Mouse (Mus musculus): ENCODE data around the gene Ucn2. TPM values are rescaled to one million over a fixed set of nuclear protein-coding genes. Genes with fewer than 3 reads are reported as not detected.

Gene Ucn2
- polyA plus RNA-seq, 1 experiment from 2014 or later, result not detected

GRCm38 (mm10) chr9:109028919-109029318 is 43.1 kb downstream of the Ucn2 start:
- Histone ChIP-seq H3K4me2 (replicated peaks; ENCODE audit: low read depth) (no peak overlapping the region), H3K27ac (replicated peaks) (no peak overlapping the region), H3K9me3 (ENCODE audit: control insufficient read depth, low read length) (no peaks in the 10 kb centered on the region), H3K27me3 (ENCODE audit: control insufficient read depth, insufficient read depth, low read length) (no peaks in the 10 kb centered on the region), H3K4me1 (replicated peaks; ENCODE audit: control insufficient read depth, insufficient read depth) (no peaks in the 10 kb centered on the region), H3K36me3 (ENCODE audit: control insufficient read depth, insufficient read depth, low read length) (no peaks in the 10 kb centered on the region; the same call in 1 of the 2 replicates), H3K4me3 (ENCODE audit: low read depth, low read length) (no peak overlapping the region), H3K9ac (ENCODE audit: low read length) (no peak overlapping the region)
- WGBS, result 72% methylated on average over 5 of the region's 5 CpGs
- peak; percentile 41; the same call in 1 of the 2 replicates for ATAC-seq (ENCODE audit: low FRiP score, low TSS enrichment)
- peak; percentile 52 for DNase-seq (ENCODE audit: low spot score)
- TF ChIP-seq EP300 (optimal IDR thresholded peaks at IDR 0.05) (no peak), CTCF (IDR thresholded peaks at IDR 0.05; ENCODE audit: low read depth) (no peak)

GRCm38 (mm10) chr9:109030312-109030711 is 44.5 kb downstream of the Ucn2 start:
- TF ChIP-seq CTCF (IDR thresholded peaks at IDR 0.05; ENCODE audit: low read depth) (no peak), EP300 (optimal IDR thresholded peaks at IDR 0.05) (no peak)
- no peaks in the 10 kb centered on the region for H3K27me3 ChIP-seq (ENCODE audit: control insufficient read depth, insufficient read depth, low read length)
- no peak overlapping the region for H3K9ac ChIP-seq (ENCODE audit: low read length)
- no peaks in the 10 kb centered on the region for H3K9me3 ChIP-seq (ENCODE audit: control insufficient read depth, low read length)
- DNase-seq (ENCODE audit: low spot score), result no peak
- no peaks in the 10 kb centered on the region for H3K4me1 ChIP-seq (replicated peaks; ENCODE audit: control insufficient read depth, insufficient read depth)
- no peak overlapping the region for H3K4me2 ChIP-seq (replicated peaks; ENCODE audit: low read depth)
- H3K4me3 ChIP-seq (ENCODE audit: low read depth, low read length), result no peak overlapping the region
- no peak for ATAC-seq (ENCODE audit: low FRiP score, low TSS enrichment)
- no peak overlapping the region for H3K27ac ChIP-seq (replicated peaks)
- no peaks in the 10 kb centered on the region; the same call in 1 of the 2 replicates for H3K36me3 ChIP-seq (ENCODE audit: control insufficient read depth, insufficient read depth, low read length)
- WGBS, result 61% methylated on average over 3 of the region's 3 CpGs

GRCm38 (mm10) chr9:109031001-109031400 is 45.2 kb downstream of the Ucn2 start:
- H3K27ac ChIP-seq (replicated peaks), result no peak overlapping the region
- H3K9me3 ChIP-seq (ENCODE audit: control insufficient read depth, low read length), result no peaks in the 10 kb centered on the region
- no peak overlapping the region for H3K4me2 ChIP-seq (replicated peaks; ENCODE audit: low read depth)
- no peaks in the 10 kb centered on the region for H3K27me3 ChIP-seq (ENCODE audit: control insufficient read depth, insufficient read depth, low read length)
- DNase-seq (ENCODE audit: low spot score) (no peak), ATAC-seq (ENCODE audit: low FRiP score, low TSS enrichment) (no peak)
- H3K4me1 ChIP-seq (replicated peaks; ENCODE audit: control insufficient read depth, insufficient read depth), result no peaks in the 10 kb centered on the region
- no peak for TF ChIP-seq EP300 (optimal IDR thresholded peaks at IDR 0.05)
- TF ChIP-seq CTCF (IDR thresholded peaks at IDR 0.05; ENCODE audit: low read depth), result no peak
- H3K9ac ChIP-seq (ENCODE audit: low read length), result no peak overlapping the region
- WGBS, result 90% methylated on average over 7 of the region's 7 CpGs
- H3K4me3 ChIP-seq (ENCODE audit: low read depth, low read length), result no peak overlapping the region
- H3K36me3 ChIP-seq (ENCODE audit: control insufficient read depth, insufficient read depth, low read length), result no peaks in the 10 kb centered on the region; the same call in 1 of the 2 replicates

GRCm38 (mm10) chr9:109031686-109032085 is 45.9 kb downstream of the Ucn2 start:
- H3K4me2 ChIP-seq (replicated peaks; ENCODE audit: low read depth), result no peak overlapping the region
- H3K36me3 ChIP-seq (ENCODE audit: control insufficient read depth, insufficient read depth, low read length), result no peaks in the 10 kb centered on the region; the same call in 1 of the 2 replicates
- H3K4me3 ChIP-seq (ENCODE audit: low read depth, low read length), result no peak overlapping the region
- TF ChIP-seq EP300 (optimal IDR thresholded peaks at IDR 0.05), result no peak
- no peak for TF ChIP-seq CTCF (IDR thresholded peaks at IDR 0.05; ENCODE audit: low read depth)
- H3K27ac ChIP-seq (replicated peaks), result no peak overlapping the region
- no peaks in the 10 kb centered on the region for H3K27me3 ChIP-seq (ENCODE audit: control insufficient read depth, insufficient read depth, low read length)
- H3K9ac ChIP-seq (ENCODE audit: low read length), result no peak overlapping the region
- ATAC-seq (ENCODE audit: low FRiP score, low TSS enrichment), result no peak
- H3K4me1 ChIP-seq (replicated peaks; ENCODE audit: control insufficient read depth, insufficient read depth), result no peaks in the 10 kb centered on the region
- DNase-seq (ENCODE audit: low spot score), result no peak
- H3K9me3 ChIP-seq (ENCODE audit: control insufficient read depth, low read length), result no peaks in the 10 kb centered on the region
- WGBS, result 85% methylated on average over 8 of the region's 8 CpGs

GRCm38 (mm10) chr9:109032435-109032834 is 46.6 kb downstream of the Ucn2 start:
- no peaks in the 10 kb centered on the region; the same call in 1 of the 2 replicates for H3K36me3 ChIP-seq (ENCODE audit: control insufficient read depth, insufficient read depth, low read length)
- no peak overlapping the region for H3K4me2 ChIP-seq (replicated peaks; ENCODE audit: low read depth)
- H3K4me1 ChIP-seq (replicated peaks; ENCODE audit: control insufficient read depth, insufficient read depth), result no peaks in the 10 kb centered on the region
- DNase-seq (ENCODE audit: low spot score), result no peak
- WGBS, result 74% methylated on average over 6 of the region's 6 CpGs
- TF ChIP-seq CTCF (IDR thresholded peaks at IDR 0.05; ENCODE audit: low read depth), result no peak
- TF ChIP-seq EP300 (optimal IDR thresholded peaks at IDR 0.05), result no peak
- H3K27me3 ChIP-seq (ENCODE audit: control insufficient read depth, insufficient read depth, low read length), result no peaks in the 10 kb centered on the region
- no peak overlapping the region for H3K4me3 ChIP-seq (ENCODE audit: low read depth, low read length)
- no peak overlapping the region for H3K9ac ChIP-seq (ENCODE audit: low read length)
- no peaks in the 10 kb centered on the region for H3K9me3 ChIP-seq (ENCODE audit: control insufficient read depth, low read length)
- no peak overlapping the region for H3K27ac ChIP-seq (replicated peaks)
- no peak for ATAC-seq (ENCODE audit: low FRiP score, low TSS enrichment)

MicroRNAs encoded within 50 kb of the gene (microRNA counts, 519-probe panel; counts per million panel counts)
- not detected for microRNA mmu-miR-711

Small RNA genes lying within 50 kb of the gene (microRNA-seq; reads per million reads assigned to microRNA genes)
- gene Mir711, result not detected

Other genes starting within 250 kb of the Ucn2 start
- 35.7 and 37.8 TPM in 2 replicates for gene Ip6k2, start 202.2 kb upstream of the Ucn2 start, polyA plus RNA-seq (2015; fragmentation: Nextera tagmentation; extraction: Ambion mirVana)
- gene Nckipsd, start 177.6 kb upstream of the Ucn2 start, polyA plus RNA-seq (2015; fragmentation: Nextera tagmentation; extraction: Ambion mirVana), result 7.9 and 8.5 TPM in 2 replicates
- gene Celsr3, start 159.7 kb upstream of the Ucn2 start, polyA plus RNA-seq (2015; fragmentation: Nextera tagmentation; extraction: Ambion mirVana), result 0.15 and 0.22 TPM in 2 replicates
- 8.0 and 8.2 TPM in 2 replicates for gene Slc26a6, start 132.7 kb upstream of the Ucn2 start, polyA plus RNA-seq (2015; fragmentation: Nextera tagmentation; extraction: Ambion mirVana)
- 0.51 and 0.67 TPM in 2 replicates for gene Tmem89, start 71.4 kb upstream of the Ucn2 start, polyA plus RNA-seq (2015; fragmentation: Nextera tagmentation; extraction: Ambion mirVana)
- gene Uqcrc1, start 49.4 kb upstream of the Ucn2 start, polyA plus RNA-seq (2015; fragmentation: Nextera tagmentation; extraction: Ambion mirVana), result 476 and 497 TPM in 2 replicates
- 6.2 and 9.6 TPM in 2 replicates for gene Col7a1, start 32.4 kb upstream of the Ucn2 start, polyA plus RNA-seq (2015; fragmentation: Nextera tagmentation; extraction: Ambion mirVana)
- 10.3 and 12.1 TPM in 2 replicates for gene Pfkfb4, start 5.8 kb downstream of the Ucn2 start, polyA plus RNA-seq (2015; fragmentation: Nextera tagmentation; extraction: Ambion mirVana)
- gene Shisa5, start 52.6 kb downstream of the Ucn2 start, polyA plus RNA-seq (2015; fragmentation: Nextera tagmentation; extraction: Ambion mirVana), result 168 and 181 TPM in 2 replicates
- gene Trex1, start 73.7 kb downstream of the Ucn2 start, polyA plus RNA-seq (2015; fragmentation: Nextera tagmentation; extraction: Ambion mirVana), result 13.3 and 15.8 TPM in 2 replicates
- gene Atrip, start 88.1 kb downstream of the Ucn2 start, polyA plus RNA-seq (2015; fragmentation: Nextera tagmentation; extraction: Ambion mirVana), result 10.8 and 11.3 TPM in 2 replicates
- 8.9 and 9.9 TPM in 2 replicates for gene Ccdc51, start 96.5 kb downstream of the Ucn2 start, polyA plus RNA-seq (2015; fragmentation: Nextera tagmentation; extraction: Ambion mirVana)
- 416 and 424 TPM in 2 replicates for gene Tma7, start 96.6 kb downstream of the Ucn2 start, polyA plus RNA-seq (2015; fragmentation: Nextera tagmentation; extraction: Ambion mirVana)
- 3.0 and 3.7 TPM in 2 replicates for gene Plxnb1, start 109.4 kb downstream of the Ucn2 start, polyA plus RNA-seq (2015; fragmentation: Nextera tagmentation; extraction: Ambion mirVana)
- gene Fbxw21, start 176.0 kb downstream of the Ucn2 start, polyA plus RNA-seq (2015; fragmentation: Nextera tagmentation; extraction: Ambion mirVana), result not detected in 2 replicates
- not detected in 2 replicates for gene Fbxw13, start 210.0 kb downstream of the Ucn2 start, polyA plus RNA-seq (2015; fragmentation: Nextera tagmentation; extraction: Ambion mirVana)
- not detected in 2 replicates for gene Fbxw20, start 248.7 kb downstream of the Ucn2 start, polyA plus RNA-seq (2015; fragmentation: Nextera tagmentation; extraction: Ambion mirVana)